Mouse (Mus musculus): ENCODE measurements around the gene Lpar6.

- TF ChIP-seq CTCF (IDR thresholded peaks at IDR 0.05; ENCODE audit: extremely low read depth, insufficient read length, insufficient replicate concordance, low read depth, low read length): no peak
- TF ChIP-seq POLR2A (IDR thresholded peaks at IDR 0.05; ENCODE audit: low read depth, low read length): no peak
Measured at GRCm38 (mm10) chr14:73262210-73262609, 24.5 kb downstream of the Lpar6 start.
